Mouse (Mus musculus): Measurements from ENCODE around the gene Tkfc.
A peak's percentile ranks its signal among the peaks of the same experiment; 100 is the strongest.
"Not testable (repeated sequence)": the region's sequence is repeated elsewhere in the genome, so short reads cannot be mapped to it uniquely, and the experiment has no call there.

Tkfc gene

DNA sequence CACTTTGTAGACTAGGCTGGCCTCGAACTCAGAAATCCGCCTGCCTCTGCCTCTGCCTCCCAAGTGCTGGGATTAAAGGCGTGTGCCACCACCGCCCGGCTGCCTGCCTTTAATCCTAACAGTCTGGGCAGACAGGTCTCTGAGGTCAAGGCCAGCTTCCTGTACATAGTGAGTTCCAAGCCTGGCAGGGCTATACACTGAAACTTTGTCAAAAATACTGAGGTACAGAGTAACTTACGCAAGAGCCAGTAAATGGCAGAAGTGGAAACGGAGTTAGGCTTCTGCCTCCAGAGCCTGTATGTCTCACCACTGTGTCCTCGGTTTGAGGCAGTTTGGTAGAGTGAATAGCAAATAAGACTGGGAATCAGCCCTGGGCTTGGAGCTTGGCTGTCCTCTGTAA, 18.2 kb downstream of the Tkfc start:
- no peak for DNase-seq

DNA sequence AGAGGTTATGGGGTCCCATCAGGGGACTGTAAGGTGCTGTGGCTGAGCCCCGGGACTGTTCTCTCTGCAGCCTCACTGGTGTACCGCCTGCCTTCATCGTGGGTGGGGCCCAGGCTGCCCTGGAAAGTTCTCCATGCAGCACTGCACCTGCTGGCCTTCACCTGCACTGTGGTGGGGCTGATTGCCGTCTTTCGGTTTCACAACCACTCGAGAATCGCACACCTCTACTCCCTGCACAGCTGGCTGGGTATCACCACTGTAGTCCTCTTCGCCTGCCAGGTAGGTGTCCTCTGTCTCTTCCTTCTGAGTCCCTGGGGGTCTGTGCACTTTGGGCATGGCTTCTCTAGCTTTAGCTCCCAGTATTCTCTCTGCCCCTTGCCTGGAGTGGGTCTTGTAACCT, 20.3 kb downstream of the Tkfc start:
- no peak for DNase-seq

DNA sequence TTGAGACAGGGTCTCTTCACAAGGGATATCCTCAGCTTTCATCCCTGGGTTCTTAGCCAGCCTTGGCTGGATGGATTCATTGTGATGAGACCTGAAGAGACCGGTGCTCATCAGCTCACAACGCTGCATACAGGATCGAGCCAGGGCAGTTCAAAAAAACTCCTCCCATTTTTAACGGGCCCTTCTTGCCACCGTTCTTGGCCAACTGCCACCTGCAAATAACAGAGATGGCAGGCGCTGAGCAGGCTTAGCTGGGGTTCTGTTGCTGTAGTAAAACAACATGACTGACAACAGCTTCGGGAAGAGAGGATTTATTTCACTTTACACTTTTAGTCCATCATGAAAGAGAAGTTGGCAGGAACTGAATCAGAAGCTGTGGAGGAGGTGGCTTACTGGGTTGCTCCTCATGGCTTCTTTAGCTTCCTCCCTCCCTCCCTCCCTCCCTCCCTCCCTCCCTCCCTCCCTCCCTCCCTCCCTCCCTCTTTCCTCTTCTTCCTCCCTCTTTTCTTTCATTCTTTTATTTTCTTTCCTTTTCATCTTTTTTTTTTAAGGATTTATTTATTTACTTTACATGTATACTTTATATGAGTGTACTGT, 21.8 kb downstream of the Tkfc start:
- DNase-seq, result no peak

DNA sequence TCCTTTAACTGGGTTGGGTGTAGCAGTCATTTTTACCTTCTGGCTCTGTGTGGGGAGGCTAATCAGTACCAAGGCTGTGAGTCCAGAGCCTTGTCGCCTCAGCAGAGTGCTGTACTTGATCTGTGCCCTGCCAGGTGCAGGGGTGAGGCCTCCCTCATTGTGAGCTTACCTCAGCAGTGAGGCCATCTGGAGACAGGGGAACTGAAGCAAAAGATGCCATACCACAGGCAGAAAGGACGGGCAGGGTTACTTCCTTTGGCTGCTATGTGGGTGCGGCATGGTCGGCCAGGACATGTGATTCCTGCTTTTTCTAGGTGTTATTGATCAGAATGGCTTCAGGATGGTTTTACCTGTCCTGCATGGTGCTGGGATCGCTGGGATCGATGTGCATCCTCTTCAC, 23.5 kb downstream of the Tkfc start:
- DNase-seq, result no peak

DNA sequence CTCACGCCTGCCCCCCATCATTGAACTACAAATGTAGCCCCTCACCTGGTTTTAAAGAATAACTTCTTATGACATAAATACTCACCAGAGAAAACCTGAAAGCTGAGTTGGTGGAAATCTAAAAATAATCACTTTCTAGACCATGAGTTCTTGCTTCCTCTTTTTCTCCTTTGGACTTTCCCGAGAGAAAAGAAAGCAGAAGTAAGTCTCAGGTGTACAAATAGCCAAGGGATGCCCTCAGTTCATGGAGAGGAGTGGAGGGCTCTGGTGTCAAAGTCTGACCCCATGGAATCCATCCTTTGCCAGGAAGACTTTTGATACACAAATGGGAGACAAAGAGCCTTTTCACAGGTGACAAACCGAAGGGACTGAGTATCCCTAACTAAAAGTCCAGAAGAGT, 24.7 kb downstream of the Tkfc start:
- DNase-seq, result no peak

DNA sequence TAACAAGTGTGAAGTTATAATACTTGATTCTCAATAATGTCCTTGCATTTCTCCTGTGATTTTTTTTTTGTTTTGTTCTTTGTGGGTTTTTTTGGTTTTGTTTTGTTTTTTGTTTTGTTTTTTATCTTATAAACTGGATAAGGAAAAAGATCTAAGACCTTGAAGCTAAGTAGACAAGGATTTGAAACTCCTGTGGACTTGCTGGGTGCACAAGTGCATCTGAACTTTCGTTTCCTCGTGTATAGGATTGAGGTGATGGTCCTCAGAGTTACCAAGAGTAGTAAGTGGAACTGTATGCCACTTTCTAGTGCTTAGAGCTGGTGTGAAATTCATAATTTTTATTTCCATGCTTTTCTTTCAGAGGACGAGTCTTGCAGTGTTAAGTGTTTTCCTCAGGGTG, 25.4 kb downstream of the Tkfc start:
- DNase-seq, result no peak

DNA sequence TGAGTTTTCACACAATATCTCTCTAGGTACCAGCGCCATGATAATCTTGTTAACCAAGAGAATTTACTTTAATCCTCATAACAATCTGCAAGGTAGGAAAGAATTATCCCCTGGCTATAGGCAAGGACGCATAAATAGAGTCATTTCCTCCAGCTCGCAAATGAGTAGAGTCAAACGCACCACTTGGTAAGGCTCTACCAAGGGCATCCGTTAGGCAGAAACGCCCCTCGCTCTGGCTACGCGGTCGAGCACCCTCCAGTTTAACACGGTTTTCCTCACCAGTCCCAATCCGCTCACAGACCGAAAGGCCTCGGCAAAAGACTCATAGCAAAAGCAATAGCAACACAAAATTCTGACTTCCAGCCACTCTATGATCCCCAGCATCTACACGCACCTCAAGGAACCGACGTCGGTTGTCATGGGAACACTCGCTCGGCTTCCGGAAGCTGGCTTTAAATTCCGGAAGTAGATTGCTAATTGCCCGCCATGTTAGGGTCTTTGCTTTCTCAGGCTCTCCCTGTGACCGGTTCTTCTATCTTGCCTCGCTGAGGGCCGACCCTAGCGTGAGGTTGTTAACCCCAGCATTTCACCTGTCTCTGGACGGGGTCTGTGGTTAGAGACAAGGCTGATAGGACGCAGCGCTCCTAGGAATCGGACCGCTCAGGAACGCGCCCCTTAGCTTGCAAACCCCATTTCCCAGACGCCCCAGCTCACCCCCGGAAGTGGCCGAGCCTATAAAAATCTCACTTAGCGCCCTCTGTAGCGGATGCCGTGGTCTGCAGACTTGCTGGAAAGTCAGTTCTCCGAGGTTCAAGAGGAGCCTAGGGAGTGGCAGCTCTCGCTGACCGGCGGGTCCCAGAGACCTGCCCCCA, 28.5 kb downstream of the Tkfc start, which contains the start of the genes Cyb561a3 and Tmem138:
TSS of gene Cyb561a3 (plus strand) at position 483 of the 872 bp plus-strand sequence.
TSS of gene Tmem138 (minus strand) at position 673 of the 872 bp plus-strand sequence.
- peak; percentile 93 for DNase-seq

DNA sequence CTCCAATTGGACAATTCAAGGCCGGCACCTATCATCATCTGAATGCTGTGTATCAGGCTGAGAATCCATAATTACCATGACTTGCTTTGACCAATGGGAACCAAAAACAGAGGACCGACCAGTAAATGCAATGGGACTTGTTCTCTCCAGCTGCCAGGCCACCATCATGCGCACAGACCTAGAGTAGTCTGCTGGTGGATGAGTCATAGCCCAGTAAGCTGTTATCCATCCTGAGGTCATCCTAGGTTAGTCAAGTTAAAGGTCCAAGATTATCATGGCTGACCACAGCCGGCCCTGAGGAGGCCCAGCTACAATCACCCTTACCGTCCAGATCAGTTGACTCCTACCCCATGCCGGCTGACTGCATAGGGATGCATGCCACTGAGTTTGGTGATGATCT, 35.8 kb downstream of the Tkfc start:
- DNase-seq, result no peak

DNA sequence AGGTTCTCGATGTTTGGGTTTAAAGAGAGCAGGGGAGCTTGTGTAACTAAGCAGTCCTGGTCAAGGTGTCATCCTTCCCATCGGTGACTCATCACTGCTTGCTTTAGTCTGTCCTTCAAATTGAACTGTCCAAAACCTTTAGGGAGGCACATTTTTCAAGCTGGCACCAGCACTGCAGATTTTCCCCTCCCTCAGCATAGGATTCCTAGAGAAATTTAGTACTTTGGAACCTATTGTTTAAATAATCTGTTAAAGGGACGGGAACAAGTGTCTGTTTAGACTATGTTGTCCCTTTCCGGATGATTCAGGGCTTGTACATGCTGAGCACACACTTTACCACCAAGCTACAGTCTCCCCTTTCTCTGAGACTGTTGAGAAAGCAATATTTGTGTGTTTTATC, 40.2 kb downstream of the Tkfc start:
- no peak for DNase-seq

DNA sequence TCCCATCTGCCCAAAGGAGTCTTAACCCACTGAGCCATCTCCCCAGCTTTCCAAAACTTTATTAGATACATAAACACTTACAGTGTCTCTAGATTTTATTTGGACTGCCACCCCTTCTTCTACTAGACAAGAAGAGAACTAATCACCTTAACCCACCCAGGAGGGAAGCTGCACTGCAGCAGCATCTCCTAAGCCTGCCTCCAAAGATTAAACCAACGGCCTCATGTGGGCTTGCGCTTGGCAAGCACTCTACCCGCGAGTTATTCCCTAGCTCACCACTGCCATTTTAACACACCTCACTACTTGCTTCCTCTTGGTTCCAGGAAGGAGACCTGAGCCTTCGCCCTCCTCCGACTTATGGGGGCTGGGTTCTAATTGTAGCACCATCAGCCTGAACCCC, 41.2 kb downstream of the Tkfc start:
- DNase-seq, result no peak

DNA sequence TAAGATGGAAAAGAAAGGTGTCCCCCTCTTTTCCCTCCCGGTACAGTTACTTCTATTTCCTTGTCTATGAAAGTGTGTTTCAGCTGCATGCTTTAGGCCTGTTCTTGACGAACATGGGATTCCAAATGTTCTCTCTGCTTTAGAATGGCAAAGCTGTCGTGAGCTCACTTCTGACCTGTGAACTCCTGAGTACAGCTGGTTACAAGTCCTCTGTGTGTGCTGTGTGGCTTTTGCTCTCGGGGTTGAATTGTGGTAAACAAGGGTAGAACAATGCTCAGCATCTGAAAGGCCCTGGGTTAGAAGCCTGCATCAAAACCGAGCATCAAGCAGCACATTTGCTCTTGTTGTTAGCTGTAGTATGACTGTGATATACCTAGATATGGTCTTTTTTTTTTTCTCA, 43.1 kb downstream of the Tkfc start:
- no peak for DNase-seq

DNA sequence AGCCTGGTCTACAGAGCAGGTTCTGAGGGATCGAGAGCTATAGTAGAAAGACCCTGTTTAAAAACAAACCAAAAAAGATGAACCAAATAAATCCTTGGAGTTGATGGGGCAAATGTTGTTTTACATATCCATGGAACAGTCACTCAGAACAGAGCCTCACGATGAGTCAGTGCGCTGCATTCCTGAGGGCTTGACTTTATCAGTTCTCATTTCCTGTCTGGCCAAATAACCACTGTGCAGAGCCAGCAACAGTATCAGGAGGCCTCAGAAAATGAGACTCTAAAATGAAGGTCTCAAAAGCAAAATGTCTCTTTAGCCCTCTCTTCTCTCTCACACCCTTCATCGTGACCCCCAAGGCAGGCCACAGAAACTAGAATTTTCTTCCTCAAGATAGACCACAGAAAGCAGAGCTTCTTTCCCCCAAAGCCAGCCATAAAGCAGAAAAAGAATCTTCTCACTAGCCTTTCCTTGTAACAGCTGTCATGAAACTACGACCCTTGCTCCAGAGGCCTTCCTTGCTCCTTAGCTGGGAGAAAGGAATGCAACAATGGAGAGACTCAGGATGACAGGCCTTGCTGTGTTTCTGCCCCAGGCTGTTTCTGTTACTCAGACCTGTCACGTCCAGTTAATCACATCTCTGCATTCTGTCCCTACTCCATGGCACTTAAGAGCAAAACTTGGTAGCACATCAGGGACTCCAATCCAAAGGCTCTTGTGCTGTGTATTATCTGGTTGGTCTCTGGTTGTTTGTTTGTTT, 43.7 kb downstream of the Tkfc start:
- DNase-seq, result no peak

DNA sequence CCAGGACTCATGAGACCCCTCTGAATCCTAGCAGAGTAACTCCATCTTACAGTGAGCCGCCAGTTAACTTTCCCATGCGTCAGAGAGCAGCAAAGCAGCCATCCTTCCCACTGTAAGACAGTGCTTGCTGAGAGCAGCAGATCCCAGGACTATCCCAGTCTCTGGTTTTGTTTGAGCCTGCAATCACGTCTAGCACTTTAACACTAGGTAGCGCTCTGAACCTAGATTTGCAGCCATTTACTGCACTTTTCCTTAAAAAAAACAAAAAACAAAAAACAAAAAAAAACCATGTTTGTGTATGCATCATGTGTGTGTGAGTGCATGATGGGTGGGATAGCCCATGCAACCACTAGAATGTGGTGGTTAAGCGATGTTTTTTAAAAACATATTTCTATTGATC, 45.3 kb downstream of the Tkfc start:
- no peak for DNase-seq

DNA sequence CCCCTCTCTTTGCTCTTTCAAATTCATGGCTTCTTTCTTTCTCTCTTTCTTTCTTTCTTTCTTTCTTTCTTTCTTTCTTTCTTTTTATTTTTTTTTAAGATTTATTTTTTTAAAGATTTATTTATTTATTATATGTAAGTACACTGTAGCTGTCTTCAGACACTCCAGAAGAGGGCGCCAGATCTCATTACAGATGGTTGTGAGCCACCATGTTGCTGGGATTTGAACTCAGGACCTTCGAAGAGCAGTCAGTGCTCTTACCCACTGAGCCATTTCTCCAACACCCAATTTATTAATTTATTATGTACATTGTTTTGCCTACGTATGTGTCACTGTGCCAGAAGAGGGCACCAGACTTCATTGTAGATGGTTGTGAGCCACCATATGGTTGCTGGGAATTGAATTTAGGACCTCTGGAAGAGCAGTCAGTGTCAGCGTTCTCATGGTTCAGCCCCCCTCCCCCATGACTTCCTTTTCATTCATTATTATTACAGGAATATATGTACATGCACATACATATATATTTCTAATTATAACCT, 47.5 kb downstream of the Tkfc start:
- not testable (repeated sequence) for DNase-seq

DNA sequence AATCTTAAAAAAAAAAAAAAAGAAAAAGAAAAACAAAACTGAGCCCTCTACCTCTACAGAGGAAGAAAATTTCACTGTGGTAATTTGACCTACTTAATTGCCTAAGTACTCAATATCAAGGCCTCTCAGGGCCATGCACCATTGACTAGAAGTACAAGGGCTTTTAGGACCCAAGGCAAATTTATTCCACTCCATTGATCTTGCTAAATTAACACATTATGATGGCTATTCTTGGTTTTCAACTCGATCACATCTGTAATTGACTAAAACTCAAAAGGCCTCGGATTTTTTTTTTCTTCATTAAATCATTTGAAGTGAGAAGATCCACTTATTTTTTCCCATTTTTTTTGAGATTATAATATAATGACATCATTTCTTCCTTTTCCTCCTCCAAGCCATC, 48.0 kb downstream of the Tkfc start:
- DNase-seq, result no peak

DNA sequence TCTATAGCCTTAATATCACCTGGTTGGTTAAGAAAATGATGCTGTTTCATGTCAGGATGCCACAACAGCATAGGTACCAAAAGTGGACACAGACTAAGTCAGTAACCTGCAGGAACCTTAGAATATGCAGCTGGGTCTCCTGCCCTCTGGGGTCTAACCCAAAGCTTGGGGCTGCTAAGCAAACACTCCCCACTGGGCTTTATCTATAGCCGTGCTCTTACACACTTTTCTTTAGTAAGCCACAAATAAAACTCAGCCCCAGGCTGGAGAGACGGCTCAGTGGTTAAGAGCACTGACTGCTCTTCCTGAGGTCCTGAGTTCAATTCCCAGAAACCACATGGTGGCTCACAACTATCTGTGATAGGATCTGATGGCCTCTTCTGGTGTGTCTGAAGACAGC, 48.5 kb downstream of the Tkfc start:
- no peak for DNase-seq

DNA sequence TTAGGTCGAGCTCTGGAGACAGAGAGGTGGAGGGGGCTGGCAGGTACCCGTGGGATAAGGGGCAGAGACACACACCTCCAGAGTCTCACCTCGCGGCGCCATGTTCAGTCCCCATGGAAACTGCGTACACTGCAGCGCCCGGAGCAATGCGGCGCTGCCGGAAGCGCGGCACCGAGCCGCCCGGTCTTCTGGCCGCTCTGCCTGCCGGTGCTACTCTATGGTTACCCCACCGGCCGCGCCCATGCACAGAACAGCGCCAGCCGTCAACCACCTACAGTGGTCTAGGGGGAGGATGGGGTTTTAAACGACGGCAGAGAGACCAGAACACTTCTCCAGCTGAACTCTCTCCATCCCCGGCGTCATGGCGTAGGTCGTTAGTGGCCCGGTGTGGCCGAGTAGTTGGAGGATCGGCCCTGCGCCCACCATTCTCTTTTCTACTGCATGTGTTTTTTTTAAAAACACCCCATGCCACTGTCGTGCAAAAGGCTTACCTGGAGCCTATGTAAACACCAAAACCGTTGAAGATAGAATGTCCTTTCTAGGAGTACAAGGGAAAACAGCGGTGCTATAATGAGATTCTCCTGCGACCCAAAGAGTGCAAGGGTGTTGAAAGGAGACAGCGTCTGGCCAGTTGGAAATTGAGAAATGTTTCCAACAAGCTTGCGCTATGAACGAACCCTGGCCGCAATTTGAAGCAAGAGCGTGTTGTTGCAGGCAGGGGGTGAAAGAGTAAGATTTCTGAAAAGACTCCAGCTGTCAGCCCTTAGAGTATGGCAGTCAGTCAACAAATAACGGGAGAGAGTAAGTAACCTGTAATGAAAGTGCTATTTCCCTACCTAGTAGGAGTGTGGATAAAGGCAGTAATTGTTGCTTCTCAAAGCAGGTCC, 49.6 kb downstream of the Tkfc start, which contains the start of gene Tmem216:
TSS of gene Tmem216 (minus strand) at position 615 of the 887 bp plus-strand sequence.
- DNase-seq, result peak; percentile 89 to 90

DNA sequence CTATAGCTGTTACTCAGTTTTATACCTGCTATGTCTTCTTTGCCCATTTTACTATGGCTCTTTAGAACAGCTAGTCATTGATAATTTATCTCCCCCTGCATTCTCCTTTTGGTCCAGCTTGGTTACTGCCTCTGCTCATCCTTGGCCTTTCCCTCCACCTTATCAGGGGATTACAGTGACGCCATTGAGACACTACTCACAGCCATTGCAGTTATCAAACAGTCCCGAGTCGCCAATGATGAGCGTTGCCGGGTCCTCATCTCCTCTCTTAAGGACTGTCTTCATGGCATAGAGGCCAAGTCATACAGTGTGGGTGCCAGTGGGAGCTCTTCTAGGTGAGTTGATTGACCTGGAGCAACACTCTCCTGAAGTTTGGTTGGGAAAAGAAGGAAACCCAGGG, 66.0 kb downstream of the Tkfc start:
- no peak for DNase-seq

Data from cerebellum, postnatal 14 days (tissue).